Mouse (Mus musculus): ENCODE data around the gene Ppm1d. TPM values are rescaled to one million over a fixed set of nuclear protein-coding genes. Genes with fewer than 3 reads are reported as not detected.

Ppm1d gene
- polyA plus RNA-seq, 1 experiment = 6.1 TPM

- peak overlapping the region; percentile 22 for H3K4me2 ChIP-seq (ENCODE audit: low read depth)
- H3K79me2 ChIP-seq (ENCODE audit: control insufficient read depth, insufficient read depth) = no peaks in the 10 kb centered on the region
- no peaks in the 10 kb centered on the region for H3K27me3 ChIP-seq (ENCODE audit: control insufficient read depth, insufficient read depth, insufficient read length)
- H3ac ChIP-seq (ENCODE audit: control insufficient read depth, insufficient read length) = no peak overlapping the region
- no peak for TF ChIP-seq TCF3 (IDR thresholded peaks at IDR 0.05; ENCODE audit: insufficient read length, low read depth)
- TF ChIP-seq REST (IDR thresholded peaks at IDR 0.05; ENCODE audit: insufficient read depth, insufficient read length) = no peak
- no peak for TF ChIP-seq POLR2AphosphoS2 (IDR thresholded peaks at IDR 0.05; ENCODE audit: insufficient read length, low read depth)
- no peak for TF ChIP-seq MYOD1 (IDR thresholded peaks at IDR 0.05; ENCODE audit: control insufficient read depth in 1 of 3, insufficient read length in 2 of 3, low read depth in 2 of 3)
- no peak for TF ChIP-seq USF1 (IDR thresholded peaks at IDR 0.05; ENCODE audit: low read depth)
- no peak for TF ChIP-seq CEBPB (IDR thresholded peaks at IDR 0.05; ENCODE audit: insufficient read depth, poor library complexity, severe bottlenecking)
- no peak overlapping the region for H3K4me3 ChIP-seq
- no peaks in the 10 kb centered on the region for H3K36me3 ChIP-seq (ENCODE audit: control insufficient read depth, insufficient read depth)
These were observed 69.0 kb downstream of the Ppm1d start for GRCm38 (mm10) chr11:85380046-85380445.

DNA sequence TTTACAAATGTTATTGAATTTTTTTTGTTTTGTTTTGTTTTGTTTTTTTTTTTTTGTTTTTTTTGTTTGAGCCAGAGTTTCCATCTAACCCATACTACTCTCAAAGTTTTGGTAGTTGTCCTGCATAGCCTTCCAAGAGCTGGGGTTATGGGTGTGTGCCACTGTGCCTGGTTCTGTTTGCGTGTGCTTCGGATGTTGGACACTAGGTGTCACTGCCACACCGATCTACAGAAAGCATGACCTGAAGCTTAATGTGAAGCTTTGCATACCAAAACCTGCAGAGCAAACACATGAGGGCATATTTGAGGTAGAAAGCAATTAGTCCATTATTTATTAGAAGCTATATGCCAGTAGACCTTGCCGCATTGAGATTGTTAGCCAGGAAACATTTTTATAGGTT, 71.0 kb downstream of the Ppm1d start:
- Histone ChIP-seq H3K27me3 (ENCODE audit: control insufficient read depth, insufficient read depth, insufficient read length) (no peaks in the 10 kb centered on the region), H3K79me2 (ENCODE audit: control insufficient read depth, insufficient read depth) (no peaks in the 10 kb centered on the region), H3ac (ENCODE audit: control insufficient read depth, insufficient read length) (no peak overlapping the region), H3K4me2 (ENCODE audit: low read depth) (no peak overlapping the region), H3K4me3 (no peak overlapping the region), H3K36me3 (ENCODE audit: control insufficient read depth, insufficient read depth) (no peaks in the 10 kb centered on the region)
- TF ChIP-seq USF1 (IDR thresholded peaks at IDR 0.05; ENCODE audit: low read depth) = no peak
- no peak for TF ChIP-seq TCF12 (IDR thresholded peaks at IDR 0.05; ENCODE audit: insufficient read depth, poor library complexity, severe bottlenecking)
- TF ChIP-seq POLR2AphosphoS2 (IDR thresholded peaks at IDR 0.05; ENCODE audit: insufficient read length, low read depth) = no peak
- TF ChIP-seq E2F4 (IDR thresholded peaks at IDR 0.05; ENCODE audit: insufficient read depth) = no peak
- TF ChIP-seq MYOD1 (IDR thresholded peaks at IDR 0.05; ENCODE audit: control insufficient read depth in 1 of 3, insufficient read length in 2 of 3, low read depth in 2 of 3) = no peak
- TF ChIP-seq MYOG (IDR thresholded peaks at IDR 0.05; ENCODE audit: control insufficient read depth in 1 of 3, insufficient read depth in 1 of 3, insufficient read length in 2 of 3, low read depth in 2 of 3) = no peak
- TF ChIP-seq TCF3 (IDR thresholded peaks at IDR 0.05; ENCODE audit: insufficient read length, low read depth) = no peak
- TF ChIP-seq CEBPB (IDR thresholded peaks at IDR 0.05; ENCODE audit: insufficient read depth, poor library complexity, severe bottlenecking) = no peak
- TF ChIP-seq REST (IDR thresholded peaks at IDR 0.05; ENCODE audit: insufficient read depth, insufficient read length) = no peak
- TF ChIP-seq MAX (IDR thresholded peaks at IDR 0.05; ENCODE audit: low read depth) = no peak
- TF ChIP-seq POLR2A (IDR thresholded peaks at IDR 0.05; ENCODE audit: insufficient read length, low read depth) = no peak
- TF ChIP-seq SRF (IDR thresholded peaks at IDR 0.05; ENCODE audit: control insufficient read depth, insufficient read length, low read depth) = no peak

- H3K4me3 ChIP-seq = no peak overlapping the region
- no peak overlapping the region for H3ac ChIP-seq (ENCODE audit: control insufficient read depth, insufficient read length)
- H3K27me3 ChIP-seq (ENCODE audit: control insufficient read depth, insufficient read depth, insufficient read length) = no peaks in the 10 kb centered on the region
- H3K36me3 ChIP-seq (ENCODE audit: control insufficient read depth, insufficient read depth) = no peaks in the 10 kb centered on the region
- peak overlapping the region; percentile 58 for H3K4me2 ChIP-seq (ENCODE audit: low read depth)
- H3K79me2 ChIP-seq (ENCODE audit: control insufficient read depth, insufficient read depth) = no peaks in the 10 kb centered on the region
- TF ChIP-seq REST (IDR thresholded peaks at IDR 0.05; ENCODE audit: insufficient read depth, insufficient read length) (no peak), MYOD1 (IDR thresholded peaks at IDR 0.05; ENCODE audit: control insufficient read depth in 1 of 3, insufficient read length in 2 of 3, low read depth in 2 of 3) (peak; percentile 7 to 61 (median 37)), CEBPB (IDR thresholded peaks at IDR 0.05; ENCODE audit: insufficient read depth, poor library complexity, severe bottlenecking) (0 out of 2 replicates have a peak, but pooled peaks have one; percentile 6)
These were observed 73.2 kb downstream of the Ppm1d start for GRCm38 (mm10) chr11:85383975-85384821.

DNA sequence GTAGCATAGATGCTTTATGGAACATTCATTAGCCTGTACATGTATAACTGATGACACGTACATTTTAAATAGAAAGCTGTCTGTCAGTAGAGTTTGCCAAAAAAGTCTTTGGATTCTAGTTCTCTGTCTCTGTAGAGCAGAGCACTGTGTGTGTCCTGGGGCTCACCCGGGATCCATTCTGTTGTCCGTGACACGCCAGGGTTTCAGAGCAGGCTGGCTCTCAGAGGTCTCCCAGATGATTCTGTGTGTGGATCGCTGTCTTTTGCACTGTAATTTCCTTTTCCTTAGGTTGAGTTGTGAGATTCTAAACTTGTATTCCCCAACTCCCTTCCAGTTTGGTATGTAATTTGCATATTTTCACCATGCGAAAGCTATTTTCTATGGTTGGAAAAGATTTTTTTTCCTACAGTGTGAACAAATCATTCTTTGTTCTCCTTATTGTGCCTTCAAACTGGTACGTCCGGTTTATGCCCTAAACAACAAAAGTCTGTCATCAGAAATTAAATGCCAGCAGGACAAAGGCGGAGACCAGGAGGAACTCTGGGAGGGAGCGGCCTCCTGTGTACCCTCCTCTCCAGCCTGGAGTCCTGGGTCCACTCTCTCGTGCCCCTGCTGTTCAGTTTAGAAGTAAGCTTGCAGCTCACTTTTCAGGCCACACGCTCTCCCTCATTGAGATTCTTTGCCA, 81.3 kb downstream of the Ppm1d start:
- Histone ChIP-seq H3K36me3 (ENCODE audit: control insufficient read depth, insufficient read depth) (no peaks in the 10 kb centered on the region), H3K4me3 (no peak overlapping the region), H3ac (ENCODE audit: control insufficient read depth, insufficient read length) (no peak overlapping the region), H3K79me2 (ENCODE audit: control insufficient read depth, insufficient read depth) (no peaks in the 10 kb centered on the region), H3K4me2 (ENCODE audit: low read depth) (no peak overlapping the region), H3K27me3 (ENCODE audit: control insufficient read depth, insufficient read depth, insufficient read length) (no peaks in the 10 kb centered on the region)
- no peak for TF ChIP-seq SRF (IDR thresholded peaks at IDR 0.05; ENCODE audit: control insufficient read depth, insufficient read length, low read depth)
- no peak for TF ChIP-seq MYOD1 (IDR thresholded peaks at IDR 0.05; ENCODE audit: control insufficient read depth in 1 of 3, insufficient read length in 2 of 3, low read depth in 2 of 3)
- no peak for TF ChIP-seq MYOG (IDR thresholded peaks at IDR 0.05; ENCODE audit: control insufficient read depth in 1 of 3, insufficient read depth in 1 of 3, insufficient read length in 2 of 3, low read depth in 2 of 3)
- no peak for TF ChIP-seq E2F4 (IDR thresholded peaks at IDR 0.05; ENCODE audit: insufficient read depth)
- no peak for TF ChIP-seq REST (IDR thresholded peaks at IDR 0.05; ENCODE audit: insufficient read depth, insufficient read length)

- Histone ChIP-seq H3K4me2 (ENCODE audit: low read depth) (no peak overlapping the region), H3ac (ENCODE audit: control insufficient read depth, insufficient read length) (no peak overlapping the region), H3K27me3 (ENCODE audit: control insufficient read depth, insufficient read depth, insufficient read length) (no peaks in the 10 kb centered on the region), H3K4me3 (no peak overlapping the region), H3K36me3 (ENCODE audit: control insufficient read depth, insufficient read depth) (no peaks in the 10 kb centered on the region), H3K79me2 (ENCODE audit: control insufficient read depth, insufficient read depth) (no peaks in the 10 kb centered on the region)
- no peak for TF ChIP-seq MYOG (IDR thresholded peaks at IDR 0.05; ENCODE audit: control insufficient read depth in 1 of 3, insufficient read depth in 1 of 3, insufficient read length in 2 of 3, low read depth in 2 of 3)
- TF ChIP-seq TCF3 (IDR thresholded peaks at IDR 0.05; ENCODE audit: insufficient read length, low read depth) = no peak
- TF ChIP-seq REST (IDR thresholded peaks at IDR 0.05; ENCODE audit: insufficient read depth, insufficient read length) = no peak
- no peak for TF ChIP-seq MAX (IDR thresholded peaks at IDR 0.05; ENCODE audit: low read depth)
- TF ChIP-seq MYOD1 (IDR thresholded peaks at IDR 0.05; ENCODE audit: control insufficient read depth in 1 of 3, insufficient read length in 2 of 3, low read depth in 2 of 3) = no peak
These were observed 81.8 kb downstream of the Ppm1d start for GRCm38 (mm10) chr11:85392864-85393220.

All from myocyte (in vitro differentiated cells).